Mouse (Mus musculus) testis, adult 2 months (tissue): Measurements from ENCODE around the gene Fam3a. TPM values are rescaled to one million over a fixed set of nuclear protein-coding genes. Genes with fewer than 3 reads are reported as not detected.
A peak's percentile ranks its signal among the peaks of the same experiment; 100 is the strongest.
"Not testable (repeated sequence)": the region's sequence is repeated elsewhere in the genome, so short reads cannot be mapped to it uniquely, and the experiment has no call there.

Experiments
- H3K27ac ChIP-seq: fragments of 200-500 bp; 2 replicates; pipeline ENCODE4 v1.5.1; 2012; ENCODE audit warnings: low read depth, low read length; ENCODE audit not compliant: control insufficient read depth, insufficient read depth
- H3K27me3 ChIP-seq: fragments of 200-500 bp; 2 replicates; pipeline ENCODE4 v1.6.1; 2012; ENCODE audit warnings: mild to moderate bottlenecking, low read length, moderate library complexity; ENCODE audit not compliant: control insufficient read depth, insufficient read depth
- H3K36me3 ChIP-seq: fragments of 200-500 bp; 2 replicates; pipeline ENCODE4 v1.6.1; 2012; ENCODE audit warnings: mild to moderate bottlenecking, low read length; ENCODE audit not compliant: control insufficient read depth, insufficient read depth
- H3K4me1 ChIP-seq: fragments of 200-500 bp; 2 replicates; pipeline ENCODE4 v1.6.1; 2012; ENCODE audit warnings: low read length; ENCODE audit not compliant: control insufficient read depth, insufficient read depth
- H3K4me3 ChIP-seq: fragments of 200-500 bp; 2 replicates; pipeline ENCODE4 v1.5.1; 2012; ENCODE audit warnings: low read depth, mild to moderate bottlenecking, low read length, moderate library complexity, mixed read lengths; ENCODE audit not compliant: control insufficient read depth
- CTCF ChIP-seq: fragments of 200-500 bp; IDR thresholded peaks from 2 replicates; pipeline ENCODE4 v1.5.1; 2012; ENCODE audit warnings: low read depth, mild to moderate bottlenecking, inconsistent platforms, low read length, moderate library complexity; ENCODE audit not compliant: control insufficient read depth, insufficient read depth, insufficient replicate concordance
- POLR2A ChIP-seq: fragments of 200-500 bp; IDR thresholded peaks from 2 replicates; pipeline ENCODE4 v1.6.1; 2012; ENCODE audit warnings: low read depth, mild to moderate bottlenecking, inconsistent platforms, low read length, moderate library complexity; ENCODE audit not compliant: control insufficient read depth
- polyA plus RNA-seq: library from polyadenylated mRNA; depleted of rRNA; stranded (reverse); fragments of >200 nt; gene quantifications from 2 replicates; pipeline ENCODE4 v1.2.3, GENCODE M21; 2012; rRNA removed

The Fam3a gene
- polyA plus RNA-seq, 1 experiment: 5.6 TPM

DNA sequence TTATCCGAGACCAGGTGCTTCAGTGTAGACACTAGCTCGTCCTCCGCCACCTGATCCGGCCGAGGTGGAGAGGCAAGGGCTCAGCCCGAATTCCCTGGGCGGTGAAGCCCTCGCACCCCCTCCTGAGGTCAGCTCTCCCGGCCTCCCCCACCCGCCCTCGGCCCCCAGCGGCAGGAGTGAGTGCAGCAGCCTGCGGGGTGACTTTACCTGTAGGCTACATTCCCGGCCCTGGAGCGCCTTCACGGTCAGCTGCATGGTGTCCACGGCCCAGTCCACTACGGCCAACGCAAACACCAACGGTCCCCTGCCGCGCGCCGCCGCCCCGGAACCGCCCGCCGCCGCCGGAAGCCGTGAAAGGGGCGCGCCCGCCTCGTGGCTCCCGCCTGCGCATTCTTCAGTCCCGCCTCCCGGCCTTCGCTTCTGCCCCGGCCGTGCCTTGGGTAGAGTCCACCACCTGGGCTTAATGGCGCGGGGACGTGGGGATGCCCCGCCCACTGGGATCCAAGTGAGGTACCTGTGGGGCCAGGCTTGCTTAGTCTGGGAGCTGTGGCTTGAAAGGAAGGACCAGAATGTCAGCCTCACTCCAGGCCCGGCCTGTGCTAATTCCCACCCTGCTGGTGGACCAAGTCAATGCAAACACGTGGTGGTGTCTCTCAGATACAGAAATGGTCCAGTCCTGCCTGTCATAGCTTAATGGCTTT is 24.7 kb downstream of the Fam3a start:
- H3K36me3 ChIP-seq: no peaks in the 10 kb centered on the region
- H3K27ac ChIP-seq: peak overlapping the region; percentile 89
- H3K27me3 ChIP-seq: no peaks in the 10 kb centered on the region
- H3K4me3 ChIP-seq: peak overlapping the region; percentile 79
- no peak for TF ChIP-seq CTCF
- TF ChIP-seq POLR2A: no peak; the same call in 1 of the 2 replicates
- peaks cover 7% of the 10 kb centered on the region for H3K4me1 ChIP-seq

DNA sequence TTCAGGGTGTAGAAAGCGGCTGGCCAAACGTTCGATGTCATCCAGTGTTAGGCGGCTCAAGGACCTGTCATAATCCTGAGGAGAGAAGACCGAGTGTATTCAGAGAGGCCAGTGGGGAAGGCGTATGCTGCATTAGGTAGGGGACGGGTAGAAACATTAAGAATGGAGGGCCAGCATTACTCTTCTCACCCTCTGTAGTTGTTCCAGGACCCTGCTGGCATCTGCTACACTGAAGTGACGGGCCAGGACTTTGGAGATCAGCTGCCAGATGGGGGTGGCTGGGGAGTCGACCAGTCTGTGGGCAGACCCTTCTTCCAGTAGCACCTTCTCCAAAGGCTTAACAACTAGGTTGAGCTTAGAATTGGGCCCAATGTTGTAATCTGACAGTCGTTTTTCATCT is 25.6 kb downstream of the Fam3a start:
- H3K27ac ChIP-seq: peak overlapping the region; percentile 89
- no peaks in the 10 kb centered on the region for H3K36me3 ChIP-seq
- TF ChIP-seq POLR2A (no peak), CTCF (no peak)

DNA sequence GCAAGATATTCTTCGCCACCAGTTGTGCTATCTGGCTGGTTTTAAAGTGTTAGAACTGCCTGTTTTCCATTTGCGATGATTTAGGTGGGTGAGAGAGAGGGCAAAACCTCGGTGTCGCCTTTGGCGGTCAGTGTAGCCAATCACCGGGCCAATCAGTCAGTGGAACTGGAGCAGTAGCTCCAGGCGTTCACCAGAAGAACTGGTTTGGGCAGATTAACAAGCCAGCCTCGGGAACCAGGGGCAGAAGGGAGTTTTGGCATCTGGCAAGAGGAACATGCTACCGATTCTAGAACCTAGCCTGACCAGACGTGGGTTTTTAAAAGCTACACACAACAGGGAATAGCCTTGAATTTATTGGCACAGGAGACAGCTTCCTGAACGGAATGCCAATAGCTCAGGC is 33.9 kb downstream of the Fam3a start:
- Histone ChIP-seq H3K36me3 (no peaks in the 10 kb centered on the region), H3K4me3 (no peak overlapping the region), H3K27me3 (no peaks in the 10 kb centered on the region), H3K4me1 (no peaks in the 10 kb centered on the region), H3K27ac (no peak overlapping the region)
- TF ChIP-seq CTCF (no peak), POLR2A (no peak)

More for the DNA sequence above, 25.6 kb downstream of the Fam3a start:
- H3K4me1 ChIP-seq: peaks cover 7% of the 10 kb centered on the region
- H3K4me3 ChIP-seq: peak overlapping the region; percentile 79
- H3K27me3 ChIP-seq: no peaks in the 10 kb centered on the region

DNA sequence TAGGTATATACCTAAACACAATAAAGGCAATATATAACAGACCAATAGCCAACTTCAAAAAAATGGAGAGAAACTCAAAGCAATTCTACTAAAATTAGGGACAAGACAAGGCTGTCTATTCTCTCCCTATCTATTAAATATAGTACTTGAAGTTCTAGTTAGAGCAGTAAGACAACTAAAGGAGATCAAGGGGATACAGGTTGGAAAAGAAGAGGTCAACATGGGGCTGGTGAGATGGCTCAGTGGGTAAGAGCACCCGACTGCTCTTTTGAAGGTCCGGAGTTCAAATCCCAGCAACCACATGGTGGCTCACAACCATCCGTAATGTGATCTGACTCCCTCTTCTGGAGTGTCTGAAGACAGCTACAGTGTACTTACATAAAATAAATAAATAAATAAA is 36.0 kb downstream of the Fam3a start:
- H3K4me1 ChIP-seq, H3K27me3 ChIP-seq, H3K27ac ChIP-seq, H3K36me3 ChIP-seq, H3K4me3 ChIP-seq: not testable (repeated sequence)

DNA sequence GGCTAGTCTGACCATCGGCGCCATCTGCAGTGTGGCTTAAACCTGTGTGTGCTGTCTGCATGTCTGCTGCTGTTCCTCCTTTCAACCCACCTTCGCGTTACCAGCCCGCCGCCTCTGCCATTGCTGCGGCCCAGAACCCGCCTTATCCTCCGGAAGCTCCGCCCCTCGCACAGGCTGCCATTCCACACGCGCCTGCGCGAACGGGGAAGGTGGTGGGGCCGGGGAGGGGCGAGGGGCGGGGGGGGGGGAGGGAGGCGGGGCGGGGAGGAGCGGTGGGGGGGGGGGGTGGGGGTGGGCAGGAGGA is 39.7 kb downstream of the Fam3a start, which contains the start of gene Lage3:
TSS of gene Lage3 (minus strand) at position 152 of the 304 bp plus-strand sequence.
- no peaks in the 10 kb centered on the region for H3K36me3 ChIP-seq
- H3K27ac ChIP-seq: no peak within 1 kb of the TSS
- peak within 1 kb of the TSS; percentile 79 for H3K4me3 ChIP-seq

DNA sequence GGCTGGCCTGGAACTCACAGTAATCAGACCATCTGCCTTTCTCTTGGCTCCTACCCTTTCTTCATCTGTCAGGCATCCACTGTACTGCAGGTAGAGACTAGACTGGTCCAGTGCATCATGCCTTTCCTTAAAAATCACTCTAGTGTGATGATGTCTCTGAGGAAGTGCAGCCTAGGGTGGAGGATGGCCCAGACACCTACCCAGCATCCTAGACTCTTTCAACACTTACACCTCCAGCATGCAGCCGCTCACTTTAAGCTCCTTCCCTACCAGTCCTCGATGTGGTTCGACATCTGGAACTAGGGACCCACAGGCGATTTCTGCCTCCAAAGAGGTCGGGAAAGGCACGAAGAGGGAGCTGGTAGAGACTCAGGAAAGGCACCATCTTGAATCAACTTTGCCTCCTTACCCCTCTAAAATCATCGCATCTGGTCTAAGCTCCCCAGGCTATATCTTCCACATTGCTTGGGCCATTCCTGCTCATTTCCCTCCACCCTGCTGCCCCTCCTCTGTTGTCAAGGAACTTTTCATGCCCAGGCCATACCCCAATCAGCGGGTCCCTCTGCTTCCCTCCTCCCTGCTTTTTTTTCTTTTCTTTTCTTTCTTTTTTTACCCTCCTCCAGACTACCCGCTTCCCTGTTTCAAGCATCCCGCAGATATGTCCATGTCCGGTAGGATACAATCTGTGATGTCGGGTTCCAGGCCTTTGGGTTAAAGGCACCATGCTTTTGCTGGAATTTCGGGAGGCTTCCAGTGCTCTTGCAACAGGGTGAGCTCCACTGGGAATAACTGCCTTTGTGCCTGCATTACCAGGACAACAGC is 40.2 kb downstream of the Fam3a start:
- Histone ChIP-seq H3K27ac (no peak overlapping the region), H3K4me1 (peaks cover 3% of the 10 kb centered on the region; the same call in 1 of the 2 replicates), H3K36me3 (no peaks in the 10 kb centered on the region), H3K4me3 (peak overlapping the region; percentile 79), H3K27me3 (no peaks in the 10 kb centered on the region)
- no peak for TF ChIP-seq CTCF
- no peak for TF ChIP-seq POLR2A

More for the DNA sequence above, 39.7 kb downstream of the Fam3a start, which contains the start of gene Lage3:
- peaks cover 3% of the 10 kb centered on the region; the same call in 1 of the 2 replicates for H3K4me1 ChIP-seq
- TF ChIP-seq CTCF (no peak), POLR2A (peak; percentile 52; the same call in 1 of the 2 replicates)
- no peaks in the 10 kb centered on the region for H3K27me3 ChIP-seq

Other genes starting within 250 kb of the Fam3a start
- gene Tex28, start 225.4 kb downstream of the Fam3a start, polyA plus RNA-seq: 1.2 and 1.7 TPM in 2 replicates
- gene Tktl1, start 216.0 kb downstream of the Fam3a start, polyA plus RNA-seq: 5.6 and 6.8 TPM in 2 replicates
- 49.6 and 96.4 TPM in 2 replicates for gene Flna, start 143.5 kb downstream of the Fam3a start, polyA plus RNA-seq
- 29.9 and 33.6 TPM in 2 replicates for gene Emd, start 138.6 kb downstream of the Fam3a start, polyA plus RNA-seq
- gene Rpl10, start 122.5 kb downstream of the Fam3a start, polyA plus RNA-seq: 85.8 and 143 TPM in 2 replicates
- gene Taz, start 111.4 kb downstream of the Fam3a start, polyA plus RNA-seq: 17.4 and 20.0 TPM in 2 replicates
- gene Dnase1l1, start 110.9 kb downstream of the Fam3a start, polyA plus RNA-seq: 1.7 and 1.8 TPM in 2 replicates
- gene Atp6ap1, start 96.2 kb downstream of the Fam3a start, polyA plus RNA-seq: 40.3 and 41.6 TPM in 2 replicates
- 18.0 and 19.7 TPM in 2 replicates for gene Gdi1, start 88.3 kb downstream of the Fam3a start, polyA plus RNA-seq
- 1.4 and 1.9 TPM in 2 replicates for gene Fam50a, start 80.2 kb downstream of the Fam3a start, polyA plus RNA-seq
- 1.9 and 2.1 TPM in 2 replicates for gene Plxna3, start 64.2 kb downstream of the Fam3a start, polyA plus RNA-seq
- 7.0 and 7.3 TPM in 2 replicates for gene Lage3, start 39.7 kb downstream of the Fam3a start, polyA plus RNA-seq
- gene Ubl4a, start 20.1 kb downstream of the Fam3a start, polyA plus RNA-seq: 11.5 and 13.2 TPM in 2 replicates
- 6.2 and 9.0 TPM in 2 replicates for gene Slc10a3, start 19.9 kb downstream of the Fam3a start, polyA plus RNA-seq
- gene Ikbkg, start within 50 bp of the Fam3a start, polyA plus RNA-seq: 2.1 and 2.9 TPM in 2 replicates
- gene G6pdx, start 35.9 kb upstream of the Fam3a start, polyA plus RNA-seq: 6.9 and 7.7 TPM in 2 replicates
- 26.3 and 26.6 TPM in 2 replicates for gene Gm6880, start 88.1 kb upstream of the Fam3a start, polyA plus RNA-seq
- not detected in 2 replicates for gene Olfr1326-ps1, start 181.6 kb upstream of the Fam3a start, polyA plus RNA-seq
- gene Olfr1325, start 199.4 kb upstream of the Fam3a start, polyA plus RNA-seq: not detected in 2 replicates